Mouse (Mus musculus) embryonic fibroblast, embryonic 13.5 days (primary cell): ENCODE measurements around the gene Efna2.

Experiments
- CTCF ChIP-seq: IDR thresholded peaks from 2 replicates; pipeline ENCODE4 v1.5.1; 2011; ENCODE audit warnings: mild to moderate bottlenecking, control low read depth, low read length, moderate library complexity, borderline replicate concordance; ENCODE audit not compliant: insufficient read depth
- POLR2A ChIP-seq: IDR thresholded peaks from 2 replicates; pipeline ENCODE4 v1.6.1; 2011; ENCODE audit warnings: low read depth, mild to moderate bottlenecking, control low read depth, low read length, moderate library complexity

DNA sequence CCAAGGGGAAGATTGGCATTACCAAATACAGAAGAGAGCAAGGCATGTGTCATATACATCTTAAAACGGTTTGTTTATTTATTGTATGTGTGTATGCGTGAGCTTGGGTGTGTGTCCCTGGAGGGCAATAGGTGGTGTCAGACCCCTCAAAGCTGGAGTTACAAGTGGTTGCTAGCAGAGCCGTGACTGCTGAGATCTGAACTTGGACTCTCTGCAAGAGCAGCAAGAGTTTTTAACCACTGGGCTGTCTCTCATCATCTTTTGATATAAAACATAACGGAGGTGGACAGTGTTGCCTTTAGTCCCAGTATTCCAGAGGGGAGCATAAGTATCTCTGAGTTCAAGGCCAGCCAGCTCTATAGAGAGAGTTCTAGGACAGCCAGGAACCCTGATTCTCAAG, 29.0 kb downstream of the Efna2 start:
- TF ChIP-seq CTCF (no peak), POLR2A (no peak)
